Mouse (Mus musculus) G1E (cell line): Measurements from ENCODE around the gene 1700037H04Rik.

Experiments
- CTCF ChIP-seq: IDR thresholded peaks from 2 replicates; pipeline ENCODE4 v1.5.1; 2012; ENCODE audit warnings: low read depth, low read length, inconsistent platforms, mixed read lengths
- GATA1 ChIP-seq: IDR thresholded peaks from 2 replicates; pipeline ENCODE4 v1.6.1; 2012; ENCODE audit warnings: borderline replicate concordance, low read length, inconsistent platforms, mixed read lengths

- no peak for TF ChIP-seq CTCF
- no peak for TF ChIP-seq GATA1
These were observed 33.7 kb downstream of the 1700037H04Rik start for GRCm38 (mm10) chr2:131125964-131126815.
